Mouse (Mus musculus) cerebellum, adult 2 months (tissue): ENCODE measurements around the gene Zcchc24.

Experiments
- CTCF ChIP-seq: fragments of 200-500 bp; IDR thresholded peaks from 2 replicates; pipeline ENCODE4 v1.5.1; 2011; ENCODE audit warnings: low read depth, mild to moderate bottlenecking, control low read depth, low read length, moderate library complexity, borderline replicate concordance; ENCODE audit not compliant: insufficient read depth
- POLR2A ChIP-seq: fragments of 200-500 bp; IDR thresholded peaks from 2 replicates; pipeline ENCODE4 v1.6.1; 2011; ENCODE audit warnings: low read length, control low read depth, borderline replicate concordance; ENCODE audit not compliant: insufficient read depth

DNA sequence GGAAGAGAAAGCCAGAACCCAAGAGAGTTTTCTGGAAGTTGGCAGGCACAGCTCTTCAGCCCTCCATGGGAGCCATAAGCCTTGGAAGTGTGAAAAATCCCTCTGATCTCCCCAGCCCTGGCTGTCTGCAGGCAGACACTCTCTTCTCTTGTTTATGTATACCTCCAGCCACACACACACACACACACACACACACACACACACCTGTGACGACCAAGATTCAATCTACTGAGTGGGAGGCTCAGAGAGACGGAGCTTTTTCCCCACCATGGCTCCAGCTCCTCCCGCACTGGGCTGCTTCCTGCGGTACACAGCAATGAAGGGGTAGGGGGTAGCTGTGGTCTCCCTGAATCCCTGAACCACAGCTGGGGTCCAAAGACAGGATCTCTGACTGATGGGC, 2.4 kb downstream of the Zcchc24 start:
- TF ChIP-seq CTCF (no peak), POLR2A (no peak)
